Mouse (Mus musculus): ENCODE measurements around the gene Npas1.
A peak's percentile ranks its signal among the peaks of the same experiment; 100 is the strongest.

Gene Npas1

GRCm38 (mm10) chr7:16418713-16419112 is 58.8 kb downstream of the Npas1 start:
- DNase-seq (ENCODE audit: low read depth, low spot score): no peak

DNA sequence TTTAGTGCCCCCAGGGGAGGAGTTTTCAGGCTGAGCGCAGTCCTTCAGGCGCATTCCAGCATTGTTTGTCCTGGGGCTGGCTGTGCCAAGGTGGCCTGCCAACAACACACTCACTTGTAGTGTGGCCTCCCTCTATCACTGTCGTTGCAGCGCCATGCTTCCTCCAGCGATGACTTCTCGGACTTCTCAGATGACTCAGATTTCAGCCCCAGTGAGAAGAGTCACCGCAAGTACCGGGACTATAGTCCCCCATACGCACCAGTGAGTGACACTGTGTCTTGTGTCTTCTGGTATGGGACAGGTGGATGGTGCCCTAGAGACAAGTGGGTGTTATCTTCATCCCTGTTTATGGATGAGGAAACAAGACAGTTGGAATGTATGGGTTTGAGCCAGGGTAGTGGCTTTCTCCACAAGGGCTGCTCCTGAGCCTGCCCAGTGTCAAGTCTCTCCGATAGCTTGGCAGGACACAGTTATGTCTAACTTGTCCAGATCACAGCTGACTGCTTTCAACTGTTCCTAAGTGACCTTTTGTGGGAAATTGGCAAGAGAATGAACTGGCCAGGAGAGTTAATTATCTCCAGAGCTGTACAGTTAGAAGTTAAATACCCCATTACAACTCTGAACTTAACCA is 60.3 kb downstream of the Npas1 start:
- DNase-seq (ENCODE audit: low read depth, low spot score): no peak

DNA sequence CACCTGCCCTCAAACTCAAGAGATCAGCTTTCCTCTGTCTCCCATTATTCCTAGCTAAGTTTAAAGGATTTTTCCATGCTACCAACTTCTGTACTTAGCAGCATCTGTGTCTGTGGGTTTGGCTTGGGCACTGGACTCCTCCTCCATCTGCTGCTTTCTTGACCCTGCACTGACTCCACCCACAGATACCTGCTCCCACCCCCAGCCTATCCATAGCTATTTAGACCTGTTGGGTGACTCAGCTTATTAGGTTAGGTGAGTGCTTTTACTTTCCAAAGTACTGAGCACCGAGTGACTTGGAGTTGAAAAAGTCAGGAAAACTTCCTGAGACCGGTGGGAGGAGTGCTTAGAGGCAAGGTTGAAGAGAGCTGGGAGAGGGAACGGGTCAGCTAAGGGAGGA is 62.1 kb downstream of the Npas1 start:
- DNase-seq (ENCODE audit: low read depth, low spot score): peak; percentile 49

GRCm38 (mm10) chr7:16412930-16413329 is 64.6 kb downstream of the Npas1 start:
- DNase-seq (ENCODE audit: low read depth, low spot score): no peak

- DNase-seq (ENCODE audit: low read depth, low spot score): no peak
Measured at GRCm38 (mm10) chr7:16412220-16412896, 65.2 kb downstream of the Npas1 start.

DNA sequence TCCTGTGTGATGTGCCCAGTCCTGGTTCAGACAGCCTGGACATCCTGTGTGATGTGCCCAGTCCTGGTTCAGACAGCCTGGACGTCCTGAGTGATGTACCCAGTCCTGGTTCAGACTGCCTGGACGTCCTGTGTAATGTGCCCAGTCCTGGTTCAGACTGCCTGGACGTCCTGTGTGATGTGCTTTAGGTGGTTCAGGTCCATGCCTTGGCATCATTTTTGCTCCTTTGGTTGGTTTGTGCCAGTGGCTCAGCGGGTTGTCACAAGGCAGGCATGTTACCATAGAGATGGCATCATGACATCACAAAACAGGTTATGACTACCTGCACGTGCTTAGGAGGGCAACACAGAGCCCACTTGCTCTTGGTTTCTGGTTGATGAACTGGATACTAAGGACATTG is 66.4 kb downstream of the Npas1 start:
- no peak for DNase-seq (ENCODE audit: low read depth, low spot score)

- no peak for DNase-seq (ENCODE audit: low read depth, low spot score)
Measured at GRCm38 (mm10) chr7:16406978-16407377, 70.5 kb downstream of the Npas1 start.
